Mouse (Mus musculus) olfactory bulb, adult 2 months (tissue): ENCODE data around the gene Dusp27. TPM values are rescaled to one million over a fixed set of nuclear protein-coding genes. Genes with fewer than 3 reads are reported as not detected.

Experiments used
- H3K27ac ChIP-seq: fragments of 200-500 bp; 2 replicates; pipeline ENCODE4 v1.5.1; 2012; ENCODE audit warnings: low read depth, low read length; ENCODE audit not compliant: insufficient read depth
- H3K4me1 ChIP-seq: fragments of 200-500 bp; 2 replicates; pipeline ENCODE4 v1.6.1; 2012; ENCODE audit warnings: low read length; ENCODE audit not compliant: control insufficient read depth, insufficient read depth
- H3K4me3 ChIP-seq: fragments of 200-500 bp; 2 replicates; pipeline ENCODE4 v1.5.1; 2012; ENCODE audit warnings: mild to moderate bottlenecking, low read depth, low read length, moderate library complexity; ENCODE audit not compliant: insufficient read depth
- CTCF ChIP-seq: fragments of 200-500 bp; IDR thresholded peaks from 2 replicates; pipeline ENCODE4 v1.5.1; 2012; ENCODE audit warnings: low read depth, mild to moderate bottlenecking, low read length, moderate library complexity; ENCODE audit not compliant: insufficient read depth
- POLR2A ChIP-seq: fragments of 200-500 bp; IDR thresholded peaks from 2 replicates; pipeline ENCODE4 v1.6.1; 2012; ENCODE audit warnings: mild to moderate bottlenecking, low read depth, low read length, moderate library complexity; ENCODE audit not compliant: insufficient read depth
- WGBS: fragments of 180-500 bp; shearing (Covaris S2); methylation state at CpG from one replicate; pipeline ENCODE4 v1.1.7; 2018; 5-methylcytosine and 5-hydroxymethylcytosine counted together
- polyA plus RNA-seq: library from polyadenylated mRNA; stranded (reverse); fragments of >200 nt; gene quantifications from 2 replicates; pipeline ENCODE4 v1.2.4, GENCODE M21; 2012; ENCODE audit warnings: low replicate concordance; ENCODE audit not compliant: missing spikeins, insufficient read depth, insufficient read length

The Dusp27 gene
- polyA plus RNA-seq, 1 experiment: not detected

DNA sequence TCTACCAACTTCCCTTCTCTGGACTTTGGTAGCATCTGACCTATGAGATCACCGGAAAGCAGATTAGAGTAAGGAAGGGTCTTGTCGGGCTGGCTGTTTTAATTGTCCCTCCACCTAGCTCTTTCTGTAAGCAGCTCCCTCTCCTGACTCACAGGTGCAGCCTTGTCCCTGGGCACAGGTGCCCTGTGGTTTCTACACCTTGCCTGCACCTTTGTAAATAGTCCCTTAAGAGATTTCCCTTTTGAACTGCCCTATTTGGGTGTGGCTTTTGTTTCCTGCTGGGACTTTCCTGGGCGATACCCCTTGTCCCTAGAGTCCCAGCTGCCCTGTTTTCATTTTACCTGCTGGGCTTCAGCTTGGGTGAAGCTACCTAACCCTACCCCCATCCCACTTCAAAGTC lies 33.3 kb downstream of the Dusp27 start:
- H3K4me3 ChIP-seq: no peak overlapping the region
- 94% methylated on average over 3 of the region's 3 CpGs for WGBS
- no peak overlapping the region for H3K27ac ChIP-seq
- TF ChIP-seq POLR2A: no peak
- TF ChIP-seq CTCF: no peak
- H3K4me1 ChIP-seq: no peaks in the 10 kb centered on the region

DNA sequence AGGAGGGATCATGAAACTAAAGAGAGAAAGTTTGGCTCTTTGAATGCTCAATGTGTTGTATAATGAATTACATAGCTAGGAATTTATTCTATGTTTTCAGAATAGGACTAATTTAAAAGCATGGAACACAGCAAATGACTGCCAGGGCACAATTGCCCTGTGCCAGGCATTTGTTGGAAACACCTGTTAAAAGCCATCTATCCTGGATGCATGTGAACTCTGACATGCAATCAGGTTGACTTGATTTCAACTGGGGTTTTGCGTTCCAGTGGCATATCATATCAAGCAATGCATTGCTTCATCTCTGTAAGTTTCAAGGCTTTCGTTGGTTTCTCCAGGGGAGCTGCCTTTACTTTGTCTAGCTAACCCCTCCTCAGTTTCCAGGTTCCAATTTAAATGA lies 37.4 kb downstream of the Dusp27 start:
- WGBS: 98% methylated on average over 2 of the region's 2 CpGs
- TF ChIP-seq CTCF (no peak), POLR2A (no peak)

DNA sequence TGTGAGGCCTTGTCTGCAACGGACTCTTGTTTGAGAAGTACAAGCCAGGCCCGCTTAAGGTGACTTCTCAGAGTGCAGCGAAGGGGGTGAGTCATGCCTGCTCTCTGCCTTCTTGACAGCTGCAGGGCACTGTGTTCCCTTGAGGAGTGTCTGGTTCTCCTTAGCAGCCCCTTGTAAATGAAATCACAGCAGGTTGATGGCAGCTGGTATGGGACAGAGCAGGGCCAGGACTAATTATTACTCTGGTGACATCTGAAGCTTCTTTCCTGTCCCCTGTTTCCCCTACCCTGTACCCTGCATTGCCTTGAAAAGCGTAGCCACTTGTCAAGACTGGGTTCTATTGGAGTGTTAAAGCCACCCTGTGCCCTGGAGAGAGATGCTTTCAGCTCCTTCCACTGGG lies 38.0 kb downstream of the Dusp27 start:
- Histone ChIP-seq H3K4me1 (peaks cover 2% of the 10 kb centered on the region; the same call in 1 of the 2 replicates), H3K27ac (no peak overlapping the region), H3K4me3 (no peak overlapping the region)
- 57% methylated on average over 4 of the region's 4 CpGs for WGBS
- TF ChIP-seq POLR2A: no peak
- TF ChIP-seq CTCF: no peak

More for the DNA sequence above, 37.4 kb downstream of the Dusp27 start:
- no peak overlapping the region for H3K4me3 ChIP-seq
- H3K27ac ChIP-seq: no peak overlapping the region
- H3K4me1 ChIP-seq: peaks cover 2% of the 10 kb centered on the region; the same call in 1 of the 2 replicates

DNA sequence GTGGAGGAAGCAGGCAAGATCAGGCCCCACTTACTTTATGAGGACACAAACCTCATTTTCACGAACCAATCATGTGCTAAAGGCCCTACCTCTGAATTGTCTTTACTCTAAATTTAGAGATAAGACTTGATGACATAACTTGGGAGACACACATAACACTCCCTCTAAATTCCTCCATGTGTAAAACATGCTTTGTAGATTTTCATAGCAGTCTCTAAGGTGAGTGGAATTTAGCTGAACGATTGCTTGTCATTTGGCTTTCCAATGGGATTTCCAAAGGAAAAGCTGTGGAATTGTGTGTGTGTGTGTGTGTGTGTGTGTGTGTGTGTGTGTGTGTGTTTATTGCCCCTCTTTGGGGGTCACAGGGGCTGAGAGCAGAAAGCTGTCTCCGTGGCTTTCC lies 38.4 kb downstream of the Dusp27 start:
- H3K4me3 ChIP-seq: no peak overlapping the region
- H3K4me1 ChIP-seq: peaks cover 2% of the 10 kb centered on the region; the same call in 1 of the 2 replicates
- H3K27ac ChIP-seq: no peak overlapping the region
- 89% methylated on average over 3 of the region's 3 CpGs for WGBS
- TF ChIP-seq POLR2A (no peak), CTCF (no peak)

DNA sequence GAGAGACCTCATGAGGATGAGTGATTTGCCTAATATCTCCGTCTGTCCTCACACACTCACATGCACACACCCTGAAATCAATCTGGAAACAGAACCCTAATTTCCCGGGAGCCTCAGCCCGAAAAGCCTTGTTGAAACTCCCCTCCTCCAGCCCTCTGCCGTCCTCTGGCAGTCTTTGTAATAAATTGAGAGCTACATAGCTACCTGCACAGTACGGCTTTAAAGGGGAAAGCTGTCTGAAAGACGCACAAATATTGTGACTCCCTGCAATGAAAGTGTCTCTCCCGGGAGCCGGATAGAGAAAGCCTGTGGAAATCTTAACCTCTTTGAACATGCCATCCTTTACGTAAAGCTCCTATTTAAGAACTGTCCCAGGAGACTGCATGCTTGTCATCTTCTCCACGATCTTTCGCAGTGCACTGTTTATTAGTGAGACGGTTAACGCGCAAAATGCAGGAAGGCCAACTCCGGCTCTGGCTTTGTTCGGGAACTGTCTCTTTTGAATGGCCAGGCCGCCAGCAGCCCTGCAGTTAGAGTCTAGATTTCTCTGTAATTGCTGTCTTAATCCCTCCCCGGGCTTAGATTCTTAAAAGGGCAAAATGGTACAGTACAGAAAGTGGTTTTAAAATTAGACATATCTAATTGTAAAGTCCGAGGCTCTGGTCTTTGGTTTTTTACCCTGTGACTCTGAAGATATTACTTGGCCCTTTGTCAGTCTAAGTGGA lies 39.1 kb downstream of the Dusp27 start:
- WGBS: 61% methylated on average over 19 of the region's 19 CpGs
- Histone ChIP-seq H3K4me1 (peaks cover 2% of the 10 kb centered on the region; the same call in 1 of the 2 replicates), H3K27ac (no peak overlapping the region), H3K4me3 (no peak overlapping the region)
- TF ChIP-seq CTCF: no peak
- TF ChIP-seq POLR2A: no peak

DNA sequence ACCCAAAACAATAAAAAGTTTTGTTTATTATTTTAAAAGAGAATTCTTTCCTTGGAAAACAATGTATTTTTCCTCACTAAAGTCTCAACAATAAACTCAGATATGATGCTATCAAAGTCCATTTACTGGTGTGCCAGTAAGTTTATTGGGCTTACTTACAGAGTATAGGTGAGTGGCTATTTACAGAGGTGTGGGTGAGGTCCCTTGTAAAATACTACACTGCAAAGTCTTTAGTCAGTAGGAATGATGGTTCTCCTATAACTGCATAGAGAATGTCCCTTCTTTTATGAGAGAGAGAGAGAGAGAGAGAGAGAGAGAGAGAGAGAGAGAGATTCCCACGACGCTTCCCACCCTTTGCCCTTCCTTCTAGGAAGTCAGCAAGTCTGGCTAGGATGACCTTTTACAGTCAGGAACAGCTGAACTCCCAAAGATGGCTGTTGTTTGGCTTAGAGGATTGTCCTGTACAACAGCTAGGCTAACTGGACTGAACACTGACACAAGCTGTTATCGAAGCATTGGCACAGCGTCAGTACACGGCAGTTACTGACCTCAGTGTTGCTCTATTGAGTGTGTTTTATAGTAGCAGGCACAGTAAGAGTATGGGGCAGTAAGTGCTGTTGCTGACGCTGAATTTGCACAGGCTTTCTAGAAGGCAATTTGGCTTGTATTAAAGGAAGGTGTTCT lies 50.5 kb downstream of the Dusp27 start:
- TF ChIP-seq POLR2A (no peak), CTCF (no peak)
- Histone ChIP-seq H3K27ac (no peak overlapping the region), H3K4me1 (no peaks in the 10 kb centered on the region), H3K4me3 (no peak overlapping the region)
- WGBS: 77% methylated on average over 6 of the region's 6 CpGs

DNA sequence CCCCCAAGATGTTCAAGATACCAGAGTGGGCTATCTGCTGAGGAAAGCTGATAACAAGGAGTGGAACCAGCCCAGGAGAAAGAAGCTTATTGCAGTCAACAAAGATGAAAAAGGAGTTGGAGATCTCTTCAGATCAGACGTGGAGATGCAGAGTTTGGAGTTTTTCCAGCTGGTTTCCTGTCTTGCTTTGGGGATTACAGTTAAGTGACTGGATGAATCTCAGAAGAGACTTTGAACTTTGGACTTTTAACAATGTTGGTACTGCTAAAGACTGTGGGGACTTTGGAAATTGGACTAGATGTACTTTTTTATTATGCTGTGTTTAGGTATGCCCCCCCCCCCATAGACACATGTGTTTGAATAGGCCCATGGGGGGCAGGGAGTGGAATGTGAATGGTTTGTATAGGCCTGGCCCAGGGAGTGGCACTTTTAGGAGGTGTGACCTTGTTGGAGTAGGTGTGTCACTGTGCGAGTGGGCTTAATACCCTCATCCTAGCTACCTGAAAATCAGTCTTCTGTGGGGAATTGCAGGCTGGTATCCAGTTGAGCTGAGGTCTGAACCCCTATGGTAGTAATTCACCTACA lies 59.8 kb downstream of the Dusp27 start:
- TF ChIP-seq CTCF (no peak), POLR2A (no peak)
- Histone ChIP-seq H3K4me3 (no peak overlapping the region), H3K27ac (no peak overlapping the region), H3K4me1 (no peaks in the 10 kb centered on the region)
- WGBS: 91% methylated on average over 2 of the region's 2 CpGs

DNA sequence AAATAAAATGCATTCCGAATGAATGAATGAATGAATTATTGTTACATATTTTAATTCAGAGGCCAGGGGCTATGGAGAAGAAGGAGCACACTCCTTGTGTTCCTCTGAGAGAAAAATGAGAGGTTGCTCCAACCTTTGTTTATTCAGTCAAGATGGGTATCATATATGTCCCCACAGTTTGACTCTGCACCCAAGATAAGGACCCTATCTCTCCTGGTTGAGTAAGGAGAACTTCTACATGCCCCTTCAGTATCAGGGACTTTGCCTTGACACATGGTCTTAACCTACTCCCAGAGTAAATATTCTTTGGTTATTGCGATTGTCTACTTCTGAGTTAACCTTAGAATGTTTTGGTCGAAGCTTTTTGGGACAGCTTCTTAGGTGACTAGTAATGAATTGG lies 63.9 kb downstream of the Dusp27 start:
- Histone ChIP-seq H3K4me1 (peaks cover 3% of the 10 kb centered on the region; the same call in 1 of the 2 replicates), H3K4me3 (no peak overlapping the region), H3K27ac (no peak overlapping the region)
- WGBS: 94% methylated on average over 3 of the region's 3 CpGs
- TF ChIP-seq CTCF (no peak), POLR2A (no peak)

DNA sequence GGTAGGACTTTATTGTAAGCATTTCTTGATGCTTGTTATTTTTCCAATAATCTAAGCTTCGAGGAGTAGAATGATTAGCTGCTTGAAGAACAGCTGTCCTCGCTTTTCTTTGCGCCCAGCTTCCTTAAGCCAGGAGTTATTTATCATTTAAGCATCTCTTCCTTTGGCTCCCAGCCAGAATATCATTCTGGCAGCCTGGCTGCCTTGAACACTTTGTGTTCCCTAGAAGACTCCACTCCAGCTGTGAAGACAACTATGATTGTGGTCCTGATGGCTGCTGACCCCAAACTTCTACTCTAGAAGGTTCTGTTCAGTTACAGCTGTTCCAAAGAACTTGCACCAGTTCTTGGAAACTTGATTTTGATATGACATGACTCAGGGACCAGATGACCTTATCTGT lies 66.2 kb downstream of the Dusp27 start:
- 77% methylated on average over 3 of the region's 3 CpGs for WGBS
- H3K4me1 ChIP-seq: peaks cover 3% of the 10 kb centered on the region; the same call in 1 of the 2 replicates
- H3K4me3 ChIP-seq: no peak overlapping the region
- H3K27ac ChIP-seq: no peak overlapping the region
- no peak for TF ChIP-seq POLR2A
- TF ChIP-seq CTCF: no peak
